Mouse (Mus musculus) stomach, postnatal 0 days (tissue): Measurements from ENCODE around the gene Meltf. TPM values are rescaled to one million over a fixed set of nuclear protein-coding genes. Genes with fewer than 3 reads are reported as not detected.

Source experiments
- ATAC-seq: fragments of 200-750 bp; cut with Nextera tagmentation; 2 replicates; pipeline ENCODE4 v1.8.0; 2017; ENCODE audit not compliant: low FRiP score, low TSS enrichment
- DNase-seq: peaks from one replicate; pipeline ENCODE4 v3.0.0-alpha.2; 2016; ENCODE audit warnings: low spot score
- H3K27ac ChIP-seq: fragments of 300-500 bp; sonication (generic); replicated peaks from 2 replicates; pipeline ENCODE4 v1.5.1; 2014; ENCODE audit warnings: mild to moderate bottlenecking, control low read depth
- H3K27me3 ChIP-seq: fragments of 300-500 bp; sonication (generic); 2 replicates; pipeline ENCODE4 v1.6.1; 2014; ENCODE audit warnings: low read length; ENCODE audit not compliant: control insufficient read depth, insufficient read depth
- H3K36me3 ChIP-seq: fragments of 300-500 bp; sonication (generic); 2 replicates; pipeline ENCODE4 v1.6.1; 2014; ENCODE audit warnings: low read length, mixed read lengths; ENCODE audit not compliant: control insufficient read depth, insufficient read depth
- H3K4me1 ChIP-seq: fragments of 300-500 bp; sonication (generic); replicated peaks from 2 replicates; pipeline ENCODE4 v1.6.1; 2014; ENCODE audit warnings: antibody characterized with exemption; ENCODE audit not compliant: control insufficient read depth, insufficient read depth
- H3K4me2 ChIP-seq: fragments of 300-500 bp; sonication (generic); replicated peaks from 2 replicates; pipeline ENCODE4 v1.6.1; 2014; ENCODE audit warnings: low read depth, mild to moderate bottlenecking, control low read depth, moderate library complexity
- H3K4me3 ChIP-seq: fragments of 300-500 bp; sonication (generic); 2 replicates; pipeline ENCODE4 v1.5.1; 2014; ENCODE audit warnings: low read depth, low read length, control low read depth
- H3K9ac ChIP-seq: fragments of 300-500 bp; sonication (generic); 2 replicates; pipeline ENCODE4 v1.6.1; 2014; ENCODE audit warnings: mild to moderate bottlenecking, low read length, control low read depth, mixed read lengths
- H3K9me3 ChIP-seq: fragments of 300-500 bp; sonication (generic); 2 replicates; pipeline ENCODE4 v1.6.1; 2016; ENCODE audit warnings: low read length; ENCODE audit not compliant: control insufficient read depth
- CTCF ChIP-seq: IDR thresholded peaks from 2 replicates; pipeline ENCODE4 v1.5.1; 2016; ENCODE audit warnings: antibody characterized with exemption, low read depth, mild to moderate bottlenecking, moderate library complexity
- EP300 ChIP-seq: optimal IDR thresholded peaks from 2 replicates; pipeline ENCODE3; 2016; ENCODE audit warnings: antibody characterized with exemption
- WGBS: fragments of 180-500 bp; shearing (Covaris S2); extraction: QIAGEN DNeasy Blood & Tissue Kit; methylation state at CpG from one replicate; pipeline ENCODE4 v1.1.7; 2014; 5-methylcytosine and 5-hydroxymethylcytosine counted together
- polyA plus RNA-seq: library from polyadenylated mRNA; unstranded; fragments of >200 nt; fragmentation: Nextera tagmentation; extraction: Ambion mirVana; gene quantifications from 2 replicates; pipeline ENCODE4 v1.2.1, GENCODE M21; 2015

Meltf gene
- polyA plus RNA-seq, 1 experiment from 2014 or later = not detected

GRCm38 (mm10) chr16:31947901-31948316 lies 69.3 kb downstream of the Meltf start:
- peak overlapping the region; percentile 92 for H3K4me3 ChIP-seq
- no peak for DNase-seq
- no peaks in the 10 kb centered on the region for H3K27me3 ChIP-seq
- H3K27ac ChIP-seq = peak overlapping the region; percentile 95
- no peaks in the 10 kb centered on the region; the same call in 1 of the 2 replicates for H3K4me1 ChIP-seq
- no peak; the same call in 1 of the 2 replicates for ATAC-seq
- no peaks in the 10 kb centered on the region; the same call in 1 of the 2 replicates for H3K36me3 ChIP-seq
- peak overlapping the region; percentile 95 for H3K9ac ChIP-seq
- H3K4me2 ChIP-seq = peak overlapping the region; percentile 62
- no peak for TF ChIP-seq CTCF
- no peak for TF ChIP-seq EP300
- H3K9me3 ChIP-seq = no peaks in the 10 kb centered on the region
- WGBS = 0% methylated on average over 36 of the region's 38 CpGs

- Histone ChIP-seq H3K9me3 (no peaks in the 10 kb centered on the region), H3K4me1 (no peaks in the 10 kb centered on the region; the same call in 1 of the 2 replicates), H3K4me3 (peak within 1 kb of the TSS; percentile 92), H3K4me2 (peak within 1 kb of the TSS; percentile 62), H3K27ac (peak within 1 kb of the TSS; percentile 95), H3K27me3 (no peaks in the 10 kb centered on the region), H3K9ac (peak within 1 kb of the TSS; percentile 95), H3K36me3 (no peaks in the 10 kb centered on the region; the same call in 1 of the 2 replicates)
- TF ChIP-seq EP300 (no peak), CTCF (peak; percentile 23; the same call in 1 of the 2 replicates)
- under 1% methylated on average over 55 of the region's 55 CpGs for WGBS
- ATAC-seq = peak; percentile 93
- peak; percentile 97 for DNase-seq
These were observed 69.8 kb downstream of the Meltf start, which contains the start of the genes 0610012G03Rik and Ncbp2 for GRCm38 (mm10) chr16:31948345-31948774. Gene 0610012G03Rik (minus strand): TSS chr16:31948494. Gene Ncbp2 (plus strand): TSS chr16:31948513.

Other genes with a start within 250 kb of the Meltf start
- 11.8 and 12.1 TPM in 2 replicates for gene Dlg1, start 215.4 kb upstream of the Meltf start, polyA plus RNA-seq
- 1.4 and 1.7 TPM in 2 replicates for gene Pigz, start 55.0 kb downstream of the Meltf start, polyA plus RNA-seq
- gene 0610012G03Rik, start 69.7 kb downstream of the Meltf start, polyA plus RNA-seq = 109 and 112 TPM in 2 replicates
- 50.9 and 52.3 TPM in 2 replicates for gene Ncbp2, start 69.7 kb downstream of the Meltf start, polyA plus RNA-seq
- 5.4 and 5.7 TPM in 2 replicates for gene Senp5, start 124.5 kb downstream of the Meltf start, polyA plus RNA-seq
- 22.2 and 23.6 TPM in 2 replicates for gene Pak2, start 200.5 kb downstream of the Meltf start, polyA plus RNA-seq
- gene Pigx, start 220.9 kb downstream of the Meltf start, polyA plus RNA-seq = 69.8 and 71.8 TPM in 2 replicates
- gene Cep19, start 221.0 kb downstream of the Meltf start, polyA plus RNA-seq = 19.0 and 19.1 TPM in 2 replicates